Mouse (Mus musculus): ENCODE results near the gene Cfap20. TPM values are rescaled to one million over a fixed set of nuclear protein-coding genes. Genes with fewer than 3 reads are reported as not detected.
A peak's percentile ranks its signal among the peaks of the same experiment; 100 is the strongest.

Gene Cfap20
- total RNA-seq (2022), result 10 to 100 TPM; 19.8 to 24.3 (median 20.8) TPM

DNA sequence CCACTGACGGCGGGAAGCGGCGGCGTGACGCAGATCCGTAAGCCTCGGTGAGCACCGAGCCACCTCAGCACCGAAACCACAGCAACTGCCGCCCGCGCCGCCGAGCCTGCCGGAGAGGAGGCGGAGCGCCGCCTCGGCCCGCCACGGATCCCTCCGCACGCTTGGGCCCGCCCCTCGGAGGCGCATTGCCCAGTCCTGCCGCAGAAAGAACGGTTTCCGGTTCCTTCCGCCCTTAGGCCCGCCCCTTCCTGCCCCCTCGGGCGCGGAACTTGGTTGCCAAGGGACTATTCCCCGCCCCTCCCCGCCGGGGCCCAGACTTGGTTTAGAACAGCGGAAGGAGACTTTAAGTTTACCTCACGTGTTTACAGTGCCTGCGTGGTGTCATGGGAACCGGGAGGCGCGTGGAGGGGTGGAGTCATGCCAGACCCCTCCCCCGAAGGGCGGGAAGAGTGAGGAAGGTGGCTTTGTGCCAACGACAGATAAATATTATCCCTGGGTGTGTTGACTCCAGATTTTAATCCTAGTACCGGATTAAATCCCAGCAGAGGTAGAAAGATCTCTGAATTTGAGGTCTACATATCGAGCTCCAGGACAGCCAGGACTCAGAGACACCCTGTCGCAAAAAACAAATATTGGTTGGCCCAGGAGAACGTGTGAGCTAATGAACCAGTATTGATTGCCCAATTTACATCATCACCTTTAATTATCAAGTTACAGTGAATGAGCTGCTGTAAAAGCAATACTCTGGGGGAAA is at the start of gene Cfap20:
Gene Cfap20 (minus strand): TSS at position 184 of the 754 bp plus-strand sequence.
- peak; percentile 99 for DNase-seq (ENCODE audit: low spot score)

DNA sequence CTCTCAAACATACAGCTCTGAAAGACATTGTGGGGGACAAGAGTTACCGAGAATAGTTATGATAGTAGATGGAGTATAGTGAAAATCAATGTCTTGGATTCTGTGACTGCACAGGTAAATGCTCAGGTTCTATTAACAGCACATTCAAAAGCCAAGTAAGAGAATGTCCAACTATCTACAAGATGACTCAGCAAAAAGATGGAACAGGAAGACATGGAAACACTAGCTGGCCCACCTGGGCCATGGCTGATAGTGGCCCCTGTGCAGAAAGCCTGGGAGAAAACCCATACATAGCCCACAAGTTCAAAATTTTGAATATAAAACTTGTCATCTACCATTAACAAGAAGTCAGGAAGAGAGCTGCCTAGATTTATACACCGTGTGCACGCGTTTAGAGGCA is 35.3 kb upstream of the Cfap20 start:
- DNase-seq (ENCODE audit: low spot score), result no peak

DNA sequence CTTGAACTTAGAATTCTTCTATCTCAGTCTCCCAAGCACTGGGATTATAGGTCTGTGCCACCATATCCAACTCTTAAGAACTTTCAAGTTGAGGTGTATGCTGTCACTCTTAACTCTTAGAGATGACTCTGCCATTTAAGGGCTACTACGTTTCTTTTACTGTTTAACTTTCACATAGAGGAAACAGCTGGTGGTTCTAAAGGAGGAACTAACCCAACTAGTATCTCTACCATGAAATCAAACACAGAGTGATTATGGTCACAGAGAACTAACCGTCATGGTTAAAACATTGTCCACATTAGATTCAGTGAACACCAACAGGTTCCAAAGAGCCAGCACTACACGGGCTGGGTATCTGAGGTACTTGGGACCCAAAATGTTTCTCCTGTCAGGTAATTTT is 34.3 kb upstream of the Cfap20 start:
- no peak for DNase-seq (ENCODE audit: low spot score)

DNA sequence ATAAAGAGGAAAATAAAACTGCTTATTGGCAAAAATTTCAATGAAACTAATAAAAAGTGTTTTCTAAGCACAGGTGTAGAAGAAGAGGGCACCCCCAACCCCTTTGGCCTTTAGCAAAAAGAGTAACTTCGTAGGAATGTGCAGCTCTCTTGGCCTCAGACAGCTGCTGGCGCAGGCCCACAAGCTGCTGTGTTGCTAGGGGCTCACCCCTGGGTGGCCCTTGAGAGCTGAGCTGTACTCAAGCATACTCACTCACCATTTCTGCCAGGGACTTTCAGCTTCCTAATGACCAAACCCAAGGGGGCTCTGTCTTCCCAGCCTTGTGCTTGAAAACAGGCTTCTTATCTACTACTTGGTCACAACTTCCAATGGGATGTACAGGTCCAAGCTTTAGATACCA is 31.9 kb upstream of the Cfap20 start:
- no peak for DNase-seq (ENCODE audit: low spot score)

DNA sequence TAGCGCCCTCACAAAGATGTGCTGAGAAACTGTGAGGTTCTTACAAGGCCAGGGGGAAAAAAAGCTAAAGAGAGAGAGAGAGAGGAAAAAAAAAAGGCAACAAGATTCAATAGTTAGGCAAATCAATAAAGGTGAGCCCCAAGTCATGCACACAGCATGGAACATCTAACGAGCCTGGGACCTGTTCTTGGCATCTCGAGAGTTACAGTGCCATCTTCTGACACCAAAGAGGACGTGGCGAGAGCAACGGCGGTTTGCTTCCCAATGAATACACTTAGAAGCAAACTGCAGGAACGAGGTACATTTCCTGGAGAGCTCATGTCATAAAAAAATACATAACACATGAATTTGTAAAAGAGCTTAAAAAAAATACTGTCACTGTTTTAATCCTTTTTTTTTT is 17.8 kb upstream of the Cfap20 start:
- no peak for DNase-seq (ENCODE audit: low spot score)

DNA sequence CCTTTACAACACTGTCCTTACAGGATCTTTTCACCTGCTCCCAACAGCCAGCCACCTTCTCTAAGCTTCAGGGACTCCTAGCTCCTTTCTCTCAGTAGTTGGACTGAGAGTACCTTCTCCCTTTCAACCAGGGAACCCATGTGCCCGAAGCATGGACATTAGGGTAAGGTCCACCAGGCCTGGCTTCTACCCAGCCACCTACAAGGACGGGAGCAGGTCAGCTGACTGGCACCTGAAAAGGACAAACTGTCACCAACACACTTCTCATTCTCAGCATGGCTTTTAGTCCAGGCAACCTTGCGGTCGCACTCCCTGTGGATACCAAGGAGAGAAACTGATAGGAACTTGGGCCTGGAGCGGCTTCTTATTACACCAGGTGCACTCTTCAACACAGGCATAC is 15.6 kb upstream of the Cfap20 start:
- no peak for DNase-seq (ENCODE audit: low spot score)

DNA sequence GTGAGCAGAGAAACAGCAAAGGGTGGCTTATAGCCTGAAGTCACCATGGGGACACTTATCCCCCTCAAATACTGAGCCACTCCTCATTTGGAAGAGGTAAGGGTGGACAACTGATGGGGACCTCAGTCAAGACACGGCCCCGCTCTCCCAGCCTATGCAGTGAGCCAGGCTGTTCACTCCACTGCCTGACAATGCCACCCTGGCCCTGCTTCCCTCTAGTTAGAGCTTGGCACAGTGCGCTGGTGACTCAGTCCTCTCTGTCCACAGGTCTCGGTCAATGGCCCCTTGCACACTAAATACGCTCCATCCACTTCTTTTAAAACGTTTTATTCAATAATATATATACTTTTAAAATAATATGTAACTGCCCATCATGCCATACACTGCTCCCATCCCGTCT is 13.0 kb upstream of the Cfap20 start:
- DNase-seq (ENCODE audit: low spot score), result no peak

DNA sequence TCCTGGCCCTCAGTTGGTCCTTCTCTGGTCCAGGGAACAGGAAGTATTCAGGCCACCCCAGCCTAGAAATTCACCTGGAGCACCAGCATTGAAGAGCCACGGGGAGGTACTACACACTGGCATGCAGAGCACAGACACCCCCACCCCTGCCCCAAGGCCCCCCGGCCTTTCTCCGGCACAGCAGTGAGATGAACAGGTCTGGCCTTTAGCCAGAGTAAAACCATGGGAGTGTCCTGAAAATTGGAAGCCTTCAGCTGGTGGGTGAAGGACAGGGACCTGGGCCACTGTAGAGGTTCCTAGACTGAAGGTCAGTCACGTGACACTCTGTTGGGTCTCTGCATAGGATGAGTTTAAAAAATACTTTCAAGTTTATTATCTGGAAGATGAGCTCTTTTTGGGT is 10.4 kb upstream of the Cfap20 start:
- no peak for DNase-seq (ENCODE audit: low spot score)

DNA sequence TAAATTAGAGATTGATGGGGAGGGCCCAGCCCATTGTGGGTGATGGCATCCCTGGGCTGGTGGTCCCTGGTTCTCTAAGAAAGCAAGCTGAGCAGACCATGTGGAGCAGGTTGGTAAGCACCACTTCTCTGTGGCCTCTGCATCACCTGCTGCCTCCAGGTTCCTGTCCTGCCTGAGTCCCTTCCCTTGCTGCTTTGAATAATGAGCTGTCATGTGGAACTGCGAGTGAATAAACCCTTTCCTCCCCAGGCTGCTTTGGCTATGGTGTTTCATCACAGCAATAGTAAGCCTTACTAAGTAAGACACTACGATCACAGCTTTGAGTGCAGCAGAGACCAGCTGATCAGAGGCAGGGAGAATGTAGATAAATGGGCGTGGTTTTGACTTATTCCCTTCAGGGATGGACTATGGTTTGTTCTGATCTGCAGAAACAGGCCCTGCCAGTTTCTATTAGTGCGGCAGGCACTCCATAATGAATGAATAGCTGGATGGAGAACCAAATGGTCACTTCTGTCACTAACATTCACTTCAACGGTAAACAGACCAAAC is 6.9 kb upstream of the Cfap20 start:
- DNase-seq (ENCODE audit: low spot score), result no peak

DNA sequence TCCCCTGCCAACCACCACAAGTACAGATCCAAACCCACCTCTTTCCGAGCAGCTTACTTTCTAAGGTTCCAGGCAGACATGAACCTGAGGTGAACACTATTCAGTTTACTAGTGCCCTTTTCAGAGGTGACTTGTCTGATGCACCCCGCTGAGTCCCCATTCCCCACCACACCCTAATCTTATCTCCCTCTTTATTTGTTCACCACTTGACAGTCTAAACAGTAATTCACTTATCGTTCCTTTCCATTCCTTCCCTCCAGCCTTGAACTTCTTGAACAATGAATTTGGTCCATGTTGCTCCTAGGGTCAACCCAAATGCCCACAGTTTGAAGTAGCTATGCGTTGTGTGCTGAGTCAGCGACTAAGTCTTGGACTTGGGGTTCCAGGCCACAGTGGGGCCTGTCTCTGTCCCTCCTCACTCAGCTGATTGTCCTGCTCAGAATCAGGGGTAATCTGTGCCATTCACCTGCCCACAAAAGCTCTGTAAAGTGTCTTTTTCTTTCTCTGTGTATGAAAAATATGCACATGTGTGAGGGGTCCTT is 5.6 kb upstream of the Cfap20 start:
- DNase-seq (ENCODE audit: low spot score), result no peak

DNA sequence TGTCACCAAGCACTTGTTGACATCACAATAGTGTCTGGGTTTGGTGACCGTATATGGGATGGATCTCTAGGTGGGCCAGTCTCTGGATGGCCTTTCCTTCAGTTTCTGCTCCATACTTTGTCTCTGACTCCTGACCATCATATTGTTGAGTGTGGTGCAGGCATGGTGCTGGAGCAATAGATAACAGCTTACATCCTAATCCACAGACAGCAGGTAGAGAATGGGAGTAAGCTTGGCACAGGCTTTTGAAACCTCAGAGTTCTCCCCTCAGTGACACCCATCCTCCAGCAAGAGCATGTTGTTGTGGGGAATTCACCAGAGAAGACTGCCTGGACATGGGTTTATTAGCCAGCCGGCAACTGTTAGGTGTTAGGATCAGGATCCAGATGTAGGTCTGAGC is 4.8 kb upstream of the Cfap20 start:
- DNase-seq (ENCODE audit: low spot score), result no peak

DNA sequence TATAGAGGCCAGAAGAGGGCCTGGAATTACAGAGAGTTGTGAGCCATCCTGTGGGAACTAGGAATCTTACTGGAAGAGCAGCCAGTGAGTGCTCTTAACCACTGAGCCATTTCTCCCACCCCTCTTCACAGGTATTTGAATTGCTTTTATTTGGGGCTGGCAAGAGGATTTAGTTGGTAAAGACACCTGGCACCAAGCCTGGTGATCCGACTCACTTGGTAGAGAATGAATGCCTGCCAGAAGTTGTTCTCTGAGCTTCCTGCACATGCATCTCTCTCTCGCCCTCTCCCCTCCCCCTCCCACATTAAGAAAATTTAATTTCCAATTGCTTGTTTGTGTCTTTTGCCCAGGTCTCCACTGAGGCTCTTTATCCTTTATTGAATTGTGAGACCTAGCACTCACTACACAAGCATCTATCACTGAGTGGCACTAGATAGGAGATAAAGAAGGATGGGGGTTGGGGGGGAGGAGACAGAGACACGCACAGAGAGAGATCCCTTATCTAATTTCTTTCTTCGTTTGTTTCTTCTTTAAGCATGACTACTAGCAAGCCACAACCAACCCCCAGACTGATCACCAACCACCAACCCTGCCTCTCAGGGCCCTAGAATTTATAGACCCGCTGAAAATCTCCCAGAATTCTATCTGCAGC is 2.8 kb upstream of the Cfap20 start:
- DNase-seq (ENCODE audit: low spot score), result no peak

DNA sequence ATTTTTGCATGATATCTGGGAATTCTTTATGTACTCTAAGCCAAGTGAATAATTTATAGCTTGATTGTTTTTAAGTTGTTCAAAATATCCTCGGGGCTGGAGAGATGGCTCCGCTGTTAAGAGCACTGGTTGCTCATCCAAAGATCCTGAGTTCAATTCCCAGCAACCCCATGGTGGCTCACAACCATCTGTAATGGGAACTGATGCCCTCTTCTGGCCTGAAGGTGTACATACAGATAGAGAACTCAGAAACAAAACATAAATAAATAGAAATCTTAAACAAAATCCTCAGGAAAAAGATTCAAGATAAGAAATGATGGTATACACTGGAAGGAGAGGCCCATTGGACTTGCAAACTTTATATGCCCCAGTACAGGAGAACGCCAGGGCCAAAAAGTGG is 1.3 kb upstream of the Cfap20 start:
- DNase-seq (ENCODE audit: low spot score), result no peak

DNA sequence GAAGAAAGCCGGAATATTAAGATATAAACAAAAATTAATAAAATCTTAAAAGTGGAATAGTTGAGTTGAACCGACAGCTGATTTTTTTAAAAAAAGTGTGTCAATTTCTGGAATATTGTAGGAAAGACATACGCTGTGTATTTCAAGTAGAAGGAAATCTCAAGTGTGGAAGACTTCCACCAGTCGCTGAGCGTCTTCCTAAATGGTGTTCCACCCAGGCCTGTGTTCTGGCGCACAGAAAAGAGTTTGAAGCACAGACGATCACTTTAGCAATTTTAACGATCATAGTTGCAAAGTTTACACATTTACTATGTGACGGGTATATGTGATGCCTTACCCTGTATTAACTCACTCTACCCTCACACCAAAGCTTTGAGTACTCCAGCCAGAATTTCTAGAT is 802 bp upstream of the Cfap20 start:
- DNase-seq (ENCODE audit: low spot score), result no peak

DNA sequence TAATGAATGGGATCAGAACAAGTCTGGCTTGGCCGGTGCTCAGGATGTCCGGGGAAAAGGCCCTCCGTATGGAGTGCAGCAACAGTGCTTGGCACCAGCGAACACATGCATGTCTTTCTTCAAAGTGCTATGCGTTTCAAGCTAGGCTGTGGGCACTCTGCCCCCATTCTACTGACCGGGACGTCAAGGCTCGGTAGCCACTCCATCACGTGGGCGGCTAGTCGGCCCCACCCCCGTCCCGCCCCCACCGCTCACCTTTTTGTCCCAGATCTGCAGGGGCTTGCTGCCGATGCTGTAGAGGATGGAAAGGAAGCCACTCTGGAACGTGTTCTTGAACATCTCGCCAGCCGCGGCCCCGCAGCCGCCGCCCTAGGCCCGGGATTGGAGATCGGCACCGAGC is 436 bp downstream of the Cfap20 start:
- DNase-seq (ENCODE audit: low spot score), result no peak

DNA sequence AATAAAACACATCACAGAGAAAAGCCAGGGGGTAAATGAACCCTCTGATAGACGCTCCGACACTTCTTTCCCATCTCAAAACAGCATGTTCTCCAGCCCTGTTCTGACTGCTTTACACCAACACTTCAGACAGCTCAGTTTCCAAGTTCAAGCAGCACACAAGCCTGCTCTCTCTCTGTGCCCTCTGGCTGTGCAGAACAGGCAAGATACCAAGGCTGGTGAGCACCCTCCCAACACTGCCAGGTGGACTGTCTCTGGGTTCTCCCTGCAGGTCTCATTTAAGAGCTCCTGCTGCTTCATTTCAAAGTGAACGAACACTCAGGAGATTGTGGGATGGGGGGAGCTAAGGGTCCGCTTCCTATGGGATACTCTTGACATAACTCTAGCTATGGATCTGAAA is 1.5 kb downstream of the Cfap20 start:
- no peak for DNase-seq (ENCODE audit: low spot score)

DNA sequence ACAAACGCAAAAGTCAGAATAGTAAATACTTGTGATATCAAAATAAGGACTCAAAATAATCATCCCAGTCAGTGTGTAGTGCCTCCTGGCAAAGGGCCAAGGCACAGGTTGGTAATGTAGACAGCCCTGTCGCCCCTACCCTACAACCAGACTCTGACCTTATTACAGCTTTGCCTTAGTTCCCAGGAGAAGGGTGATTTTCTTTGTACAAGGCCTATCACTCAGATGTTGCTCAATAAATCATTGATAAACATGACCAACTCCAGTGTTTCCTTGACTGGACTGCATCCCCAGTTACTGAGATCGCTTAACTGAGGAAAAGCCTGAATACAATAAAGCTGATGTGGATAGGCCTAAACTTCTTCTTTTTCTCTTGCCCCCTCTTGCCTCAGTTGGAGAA is 2.2 kb downstream of the Cfap20 start:
- no peak for DNase-seq (ENCODE audit: low spot score)

DNA sequence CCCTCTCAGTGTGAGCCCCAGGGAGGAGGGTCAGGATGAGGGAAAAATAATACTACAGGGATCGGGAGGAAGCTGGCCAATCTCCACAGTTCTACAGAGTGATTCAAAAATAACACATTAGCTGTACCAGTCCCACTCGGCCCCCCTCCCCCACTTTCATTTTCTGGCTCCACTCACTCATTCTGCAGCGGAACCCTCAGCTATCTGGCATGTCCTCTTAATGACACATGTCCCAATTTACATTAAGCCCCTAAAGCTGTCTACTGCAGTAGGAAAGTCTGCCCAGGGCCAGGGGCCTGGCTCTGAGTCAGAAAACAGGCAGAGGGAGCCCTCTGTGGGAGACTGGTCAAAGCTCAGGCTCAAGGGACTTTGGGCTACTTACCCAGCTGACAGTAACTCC is 4.7 kb downstream of the Cfap20 start:
- peak; percentile 70 for DNase-seq (ENCODE audit: low spot score)

DNA sequence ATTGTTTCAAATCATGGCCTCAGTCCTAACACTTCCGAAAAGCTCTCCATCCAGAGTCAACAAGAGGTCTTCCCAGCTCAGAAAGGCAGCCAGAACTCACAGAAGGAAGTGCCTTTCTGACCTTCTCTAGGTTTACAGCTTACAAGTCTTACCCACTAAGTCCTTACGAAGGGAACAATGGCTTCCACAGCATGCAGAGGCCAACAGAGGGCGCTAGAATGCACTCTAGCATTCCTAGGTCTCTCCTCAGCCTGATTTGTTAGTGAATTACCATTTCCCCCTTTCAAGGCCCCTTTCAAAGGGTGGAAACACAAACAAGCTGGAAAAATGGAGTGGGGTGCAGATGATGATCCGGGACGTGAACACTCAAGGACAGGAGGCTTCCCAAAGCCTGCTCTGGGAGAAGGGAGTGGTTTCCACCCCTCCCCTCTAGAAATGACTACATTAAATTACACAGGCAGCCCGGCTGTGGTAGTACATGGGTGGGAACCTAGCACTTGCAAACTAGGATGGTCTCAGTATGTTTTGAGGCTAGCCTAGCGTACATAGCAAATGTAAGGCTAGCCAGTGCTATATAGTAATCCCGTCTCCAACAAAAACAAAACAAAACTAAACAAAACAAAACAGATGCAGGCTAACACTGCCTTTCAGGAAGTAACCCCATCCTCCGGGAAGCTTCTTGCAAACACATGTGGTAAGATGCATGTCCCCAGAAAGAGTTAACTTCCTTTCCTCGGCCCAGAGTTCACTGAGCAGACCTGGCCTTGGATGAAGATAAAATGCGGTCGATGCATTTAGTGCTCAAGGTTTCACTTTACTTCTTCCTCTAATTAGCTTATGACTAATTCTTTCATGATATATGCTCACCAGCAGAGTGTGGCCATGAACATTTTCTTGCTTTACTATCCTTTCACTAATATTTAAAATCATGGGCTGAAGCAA is 6.8 kb downstream of the Cfap20 start:
- DNase-seq (ENCODE audit: low spot score), result peak; percentile 85

DNA sequence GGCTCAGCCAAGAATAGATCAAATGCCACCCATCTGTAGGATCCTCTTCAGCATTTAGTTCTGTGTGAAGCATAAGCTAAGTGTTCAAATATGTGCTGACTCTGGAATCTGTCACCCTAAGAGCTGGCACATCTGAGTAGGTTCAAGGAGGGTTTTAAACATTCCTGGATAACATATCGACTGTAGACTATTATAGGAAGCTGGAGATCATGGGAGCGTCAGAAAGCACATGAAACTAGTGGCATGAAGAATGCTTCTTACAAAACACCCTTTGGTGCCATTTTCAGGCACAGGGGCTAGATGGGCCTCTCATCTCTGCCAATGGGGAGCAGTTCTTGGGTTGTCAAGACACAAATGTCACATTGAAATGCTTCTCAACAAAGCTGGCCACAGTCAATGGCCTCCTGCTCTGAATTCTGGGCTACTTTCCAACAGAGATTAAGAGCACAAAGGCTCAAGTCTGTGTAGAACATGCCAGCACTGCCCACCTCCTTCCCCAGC is 7.8 kb downstream of the Cfap20 start:
- peak; percentile 66 for DNase-seq (ENCODE audit: low spot score)

DNA sequence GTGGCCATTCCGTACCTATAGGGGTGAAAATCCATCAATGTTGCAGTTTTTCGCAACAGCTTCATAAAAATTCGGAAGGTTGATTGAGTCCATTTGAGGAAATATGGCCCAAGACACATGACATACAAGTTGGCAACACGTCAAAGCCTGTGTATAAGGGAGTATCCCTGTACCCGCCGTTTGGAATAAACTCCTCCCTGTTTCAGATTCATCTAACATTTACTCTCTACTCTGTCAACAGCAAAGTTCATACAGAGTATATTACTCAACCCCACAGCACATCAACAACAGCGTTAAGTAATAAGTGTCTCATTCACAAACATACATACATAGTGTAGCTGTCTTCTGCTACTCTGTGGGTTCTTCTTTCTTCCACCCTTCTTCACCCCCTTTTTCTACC is 10.0 kb downstream of the Cfap20 start:
- no peak for DNase-seq (ENCODE audit: low spot score)

All from heart, adult 8-10 months (tissue).